Mouse (Mus musculus): ENCODE data around the gene Flywch2. TPM values are rescaled to one million over a fixed set of nuclear protein-coding genes. Genes with fewer than 3 reads are reported as not detected.
A peak's percentile ranks its signal among the peaks of the same experiment; 100 is the strongest.

Flywch2 gene
- total RNA-seq, 2 experiments from 2014 or later, result not detected

DNA sequence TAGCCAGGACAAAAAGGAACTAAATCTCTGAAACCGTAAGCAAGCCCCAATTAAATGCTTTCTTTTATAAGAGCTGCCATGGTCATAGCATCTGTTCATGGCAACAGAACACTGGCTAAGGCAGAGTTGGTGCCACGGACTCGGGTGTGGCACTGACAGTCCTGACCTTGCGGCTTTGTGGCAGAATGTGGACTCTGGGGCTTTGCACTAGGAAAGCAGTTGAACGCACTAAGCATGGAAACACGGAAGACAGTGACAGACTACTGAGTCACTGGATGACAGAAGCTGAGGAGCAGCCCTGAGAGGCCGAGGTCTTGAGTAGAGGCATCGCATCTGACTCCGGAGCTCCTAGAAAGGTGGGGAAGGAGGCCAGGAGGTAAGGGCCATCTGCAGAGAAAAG is 28.3 kb downstream of the Flywch2 start:
- no peak for ATAC-seq (replicated peaks; ENCODE audit: low FRiP score, poor library complexity, severe bottlenecking)

DNA sequence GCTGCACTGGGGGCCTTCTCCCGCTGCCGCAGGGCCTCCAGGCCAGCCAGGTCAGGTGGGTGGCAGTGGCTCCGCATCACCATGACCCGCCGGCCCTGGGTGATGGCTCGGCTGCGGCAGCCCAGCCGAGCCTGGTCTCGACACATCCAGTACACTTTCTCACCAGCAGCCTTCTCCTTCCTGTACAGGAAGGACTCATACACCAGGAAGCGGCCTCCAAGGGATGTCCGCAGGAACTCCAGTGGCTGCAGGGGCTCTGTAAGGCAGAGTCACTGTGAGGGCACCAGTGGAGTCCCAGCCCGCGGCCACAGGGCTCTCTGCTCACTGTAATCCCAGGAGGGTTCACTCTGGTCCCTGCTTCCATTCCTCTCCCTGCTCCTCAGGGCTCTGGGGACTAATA is 30.2 kb downstream of the Flywch2 start:
- no peak for ATAC-seq (replicated peaks; ENCODE audit: low FRiP score, poor library complexity, severe bottlenecking)

DNA sequence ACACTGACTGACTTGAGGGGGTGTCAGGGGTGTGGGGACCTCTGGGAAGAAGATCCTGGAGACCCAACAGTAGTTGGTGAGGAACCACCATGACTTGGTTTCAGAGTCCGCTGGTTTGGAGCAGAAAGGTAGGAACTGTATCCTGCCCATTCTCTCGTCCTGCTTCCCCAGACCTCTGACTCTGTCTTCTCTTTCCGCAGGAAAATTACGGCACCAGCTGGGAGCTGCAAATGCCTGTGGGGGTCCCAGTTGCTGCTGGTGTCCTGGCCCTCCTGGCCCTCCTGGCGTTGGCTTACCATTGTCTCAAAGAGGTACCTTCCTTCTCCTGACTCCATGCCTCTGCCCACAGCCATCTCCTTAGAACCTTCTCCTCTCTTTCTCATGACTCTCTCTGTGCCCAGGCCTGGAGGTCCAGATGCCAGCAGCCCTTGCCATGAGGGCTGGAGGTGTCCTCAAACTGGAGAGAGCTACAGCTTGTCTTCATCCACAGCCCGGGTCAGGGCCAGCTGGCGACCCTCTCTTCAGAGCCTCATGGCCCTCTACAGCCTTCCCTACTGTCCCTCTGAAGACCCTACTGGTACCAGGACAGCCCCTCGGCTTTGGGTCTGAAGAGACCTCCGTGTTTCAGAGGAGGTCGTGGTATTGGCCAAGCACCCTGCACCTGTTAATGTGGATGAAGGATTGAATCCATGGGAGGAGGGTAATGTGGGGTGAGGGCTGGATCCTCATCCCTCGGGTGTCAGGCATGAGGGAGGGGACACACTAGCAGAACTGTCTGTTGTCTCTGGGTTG is 36.3 kb downstream of the Flywch2 start:
- no peak for ATAC-seq (replicated peaks; ENCODE audit: low FRiP score, poor library complexity, severe bottlenecking)

DNA sequence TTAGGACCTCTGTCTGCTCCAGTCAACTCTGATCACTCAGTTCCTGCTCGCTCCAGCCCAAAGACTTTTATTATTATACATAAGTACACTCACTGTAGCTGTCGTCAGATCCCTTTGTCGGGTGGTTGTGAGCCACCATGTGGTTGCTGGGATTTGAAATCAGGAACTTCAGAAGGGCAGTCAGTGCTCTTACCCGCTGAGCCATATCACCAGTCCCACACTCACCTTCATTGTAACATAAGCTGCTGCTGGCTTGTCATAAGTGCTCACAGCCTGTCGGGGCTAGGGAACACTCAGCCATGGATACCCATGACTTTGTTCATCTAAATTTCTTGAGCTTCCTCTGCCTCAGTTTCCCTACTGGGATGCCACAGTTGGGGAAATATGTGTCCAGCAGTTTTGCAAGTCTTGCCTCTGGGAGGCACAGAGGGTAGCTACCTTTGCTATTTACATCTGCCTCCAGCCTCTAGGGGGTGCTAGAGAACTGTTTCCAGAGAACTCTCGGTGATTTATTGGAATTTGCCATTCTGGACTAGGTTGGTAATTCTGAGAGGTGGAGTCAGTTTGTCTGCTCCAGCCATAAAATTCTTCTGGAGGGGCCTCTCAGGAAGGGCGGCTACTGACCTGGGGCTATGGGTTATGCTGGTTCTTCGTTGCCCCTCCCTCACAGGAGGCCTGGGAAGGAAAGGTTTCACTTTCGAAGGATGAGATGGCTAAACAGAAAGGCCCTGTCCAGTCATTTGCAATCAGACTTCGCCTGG is 37.1 kb downstream of the Flywch2 start:
- ATAC-seq (replicated peaks; ENCODE audit: low FRiP score, poor library complexity, severe bottlenecking), result peak; percentile 74

DNA sequence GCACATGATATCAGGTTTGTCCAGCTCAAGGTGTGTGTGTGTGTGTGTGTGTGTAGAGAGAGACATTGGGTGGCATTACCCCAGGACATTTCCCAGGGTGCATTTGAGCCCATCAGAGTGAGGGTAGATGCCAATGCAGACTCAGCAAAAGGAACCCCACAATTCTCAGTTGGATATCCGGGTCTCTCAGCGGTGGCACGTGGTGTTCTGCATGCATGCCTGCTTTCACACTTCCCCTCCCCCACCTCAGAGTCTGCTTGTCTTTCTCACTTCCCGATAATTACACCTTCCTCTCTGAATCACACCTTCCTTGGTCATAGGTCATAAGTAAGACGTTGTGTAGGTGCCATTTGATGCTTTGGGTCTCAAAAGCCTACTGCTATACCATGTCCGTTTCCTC is 37.9 kb downstream of the Flywch2 start:
- no peak for ATAC-seq (replicated peaks; ENCODE audit: low FRiP score, poor library complexity, severe bottlenecking)

DNA sequence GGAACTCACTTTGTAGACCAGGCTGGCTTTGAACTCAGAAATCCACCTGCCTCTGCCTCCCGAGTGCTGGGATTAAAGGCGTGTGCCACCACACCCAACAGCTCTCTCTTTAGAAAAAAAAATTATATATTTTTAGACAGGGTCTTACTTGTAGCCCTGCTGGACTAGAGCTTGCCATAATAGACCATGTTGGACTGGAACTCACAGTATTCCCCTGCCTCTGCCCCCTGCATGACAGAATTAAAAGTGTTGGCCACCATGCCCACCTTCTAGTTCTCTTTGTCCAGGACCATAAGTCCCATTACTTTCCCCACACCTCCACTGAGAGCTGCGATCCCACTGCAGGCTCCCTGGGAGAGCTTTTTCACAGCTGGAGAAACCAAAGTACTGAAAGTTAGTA is 38.4 kb downstream of the Flywch2 start:
- ATAC-seq (replicated peaks; ENCODE audit: low FRiP score, poor library complexity, severe bottlenecking), result no peak

DNA sequence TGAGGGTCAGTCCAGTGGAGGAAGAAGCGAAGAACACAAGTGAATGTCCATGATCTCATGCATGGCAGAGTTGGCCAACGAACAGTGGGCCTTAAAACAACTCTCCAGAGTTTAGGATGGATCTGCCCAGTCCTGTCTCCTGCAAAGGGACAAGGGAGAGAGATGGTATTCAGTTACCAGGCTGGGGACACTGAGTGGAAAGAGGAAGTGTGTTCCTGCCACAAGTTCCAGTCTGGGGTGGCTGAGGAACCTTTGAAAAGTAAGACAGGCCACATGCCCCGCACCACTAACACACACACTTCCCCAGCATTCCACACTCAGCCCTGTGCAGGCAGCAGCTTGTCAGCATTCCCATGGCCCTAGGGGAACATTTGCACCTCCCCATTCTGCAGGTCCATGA is 39.1 kb downstream of the Flywch2 start:
- no peak for ATAC-seq (replicated peaks; ENCODE audit: low FRiP score, poor library complexity, severe bottlenecking)

DNA sequence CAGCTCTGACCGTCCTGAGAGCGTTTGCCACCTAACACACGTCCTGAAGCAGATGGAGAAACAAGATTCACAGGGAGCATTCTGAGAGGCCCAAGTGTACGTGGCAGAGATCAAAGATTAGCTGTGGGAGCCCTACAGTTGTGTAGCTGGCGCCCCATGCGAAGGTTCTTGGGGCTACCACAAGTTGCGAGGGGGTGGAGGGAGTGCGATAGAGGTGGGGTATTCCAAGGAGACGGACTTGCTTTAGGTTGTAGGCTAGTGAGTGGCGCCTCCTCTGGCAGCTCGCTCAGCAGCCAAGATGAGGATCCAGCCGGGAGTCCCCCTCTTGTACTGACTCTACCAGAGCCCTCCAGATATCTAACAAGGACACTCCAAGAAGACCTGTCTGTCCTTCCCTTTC is 39.6 kb downstream of the Flywch2 start:
- ATAC-seq (replicated peaks; ENCODE audit: low FRiP score, poor library complexity, severe bottlenecking), result no peak

DNA sequence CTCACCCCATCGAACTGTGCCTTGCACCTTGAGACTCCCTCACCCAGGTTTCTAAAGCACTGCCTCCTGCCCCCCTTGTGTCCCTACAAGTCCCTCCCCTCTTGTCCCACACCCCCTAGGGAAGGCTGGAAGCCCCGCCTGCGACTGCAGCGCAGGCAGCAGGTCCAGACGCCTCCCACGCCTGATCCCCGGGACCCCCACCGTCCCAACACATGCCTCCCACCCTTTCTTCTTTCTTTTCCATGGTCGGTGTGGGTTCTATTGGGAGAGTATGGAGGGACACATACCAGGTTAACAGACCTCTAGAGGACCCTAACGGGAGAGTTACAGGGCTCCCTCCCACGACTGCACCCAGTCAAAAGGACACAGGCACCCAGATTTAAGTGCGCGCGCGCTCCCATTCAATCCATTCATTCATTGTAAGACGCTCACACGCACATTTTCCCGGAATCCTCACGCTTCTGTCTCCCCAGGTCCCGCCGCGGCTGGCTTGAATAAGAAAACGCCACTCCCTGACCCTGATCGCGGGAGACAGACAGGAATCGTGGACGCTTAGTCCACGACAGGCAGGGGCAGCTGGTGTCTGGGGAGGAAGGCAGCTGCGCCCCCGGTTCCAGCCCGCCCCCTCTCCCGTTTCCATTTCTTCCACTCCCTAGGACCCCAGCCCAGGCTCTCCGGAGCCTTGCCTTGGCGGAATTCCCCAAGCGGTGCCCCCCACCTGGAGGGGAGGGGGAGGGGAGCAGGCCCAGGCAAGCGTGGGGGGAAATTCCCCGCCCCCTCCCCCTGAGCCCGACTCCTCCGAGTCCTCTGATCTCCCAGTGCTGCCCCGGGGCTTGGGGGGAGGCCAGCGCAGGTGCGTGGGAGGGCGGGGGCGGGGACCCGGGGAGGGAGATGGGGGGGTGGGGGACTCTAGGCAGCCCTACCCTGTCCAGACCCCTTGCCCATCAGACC is 40.3 kb downstream of the Flywch2 start, which contains the start of gene Kremen2:
TSS of gene Kremen2 (minus strand) at position 533 of the 951 bp plus-strand sequence.
- ATAC-seq (replicated peaks; ENCODE audit: low FRiP score, poor library complexity, severe bottlenecking), result no peak

DNA sequence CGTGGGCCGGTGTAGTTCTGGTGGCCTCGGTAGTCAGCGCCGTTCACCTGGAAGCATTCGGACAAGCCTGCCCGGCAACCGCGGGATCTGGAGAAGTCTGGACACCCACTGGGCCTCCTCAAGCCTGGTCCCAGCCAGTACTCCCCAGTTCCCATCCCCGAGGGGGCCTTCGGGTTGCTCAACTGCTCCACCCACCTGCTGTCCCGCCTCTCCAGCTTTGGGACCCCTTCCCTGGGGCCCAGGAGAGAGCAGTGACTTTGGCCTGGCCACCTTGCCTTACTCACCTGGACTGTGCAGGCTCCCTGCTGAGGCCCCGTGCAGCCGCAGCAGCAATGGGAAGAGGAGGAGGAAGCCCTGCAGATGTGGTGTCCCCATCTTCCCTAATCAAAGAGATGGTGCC is 41.2 kb downstream of the Flywch2 start:
- ATAC-seq (replicated peaks; ENCODE audit: low FRiP score, poor library complexity, severe bottlenecking), result no peak

DNA sequence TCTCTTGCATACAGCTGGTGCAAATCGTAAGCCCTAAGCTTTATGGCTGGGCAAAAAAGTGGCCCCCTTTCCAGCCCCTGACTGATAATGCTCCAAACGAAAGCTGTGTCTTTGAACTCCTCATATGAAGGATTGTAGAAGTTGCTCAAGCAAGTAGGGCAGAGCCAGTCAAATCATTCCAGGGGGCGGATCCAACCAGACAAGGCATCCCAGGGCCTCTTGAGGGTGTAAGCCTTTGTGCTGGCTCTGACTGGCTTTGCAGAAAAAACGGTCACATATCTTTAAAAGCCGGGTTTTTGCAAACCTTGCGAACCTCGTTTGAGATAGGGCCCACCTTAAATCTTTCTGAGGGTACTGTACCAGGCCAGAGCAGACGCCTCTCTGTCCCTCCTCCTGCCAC is 41.8 kb downstream of the Flywch2 start:
- no peak for ATAC-seq (replicated peaks; ENCODE audit: low FRiP score, poor library complexity, severe bottlenecking)

DNA sequence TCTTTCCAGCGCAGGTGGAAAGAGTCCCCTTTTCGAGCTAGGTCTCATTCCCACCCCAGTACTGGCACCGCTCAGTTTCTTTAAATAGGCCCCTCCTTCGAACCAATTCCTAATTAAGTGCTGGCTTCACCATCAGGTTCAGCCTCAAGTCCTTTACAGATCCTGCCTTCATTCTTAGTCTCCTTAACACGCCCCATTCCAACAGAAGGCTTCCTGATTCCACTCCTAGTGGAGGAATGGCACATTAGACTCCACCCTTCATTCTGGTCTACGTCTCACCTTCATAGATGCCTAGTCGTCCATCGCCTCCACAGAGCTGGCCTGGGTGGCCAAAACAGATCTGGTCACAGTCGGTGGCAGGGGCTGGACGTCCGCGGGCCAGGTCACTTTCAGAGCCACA is 42.9 kb downstream of the Flywch2 start:
- no peak for ATAC-seq (replicated peaks; ENCODE audit: low FRiP score, poor library complexity, severe bottlenecking)

DNA sequence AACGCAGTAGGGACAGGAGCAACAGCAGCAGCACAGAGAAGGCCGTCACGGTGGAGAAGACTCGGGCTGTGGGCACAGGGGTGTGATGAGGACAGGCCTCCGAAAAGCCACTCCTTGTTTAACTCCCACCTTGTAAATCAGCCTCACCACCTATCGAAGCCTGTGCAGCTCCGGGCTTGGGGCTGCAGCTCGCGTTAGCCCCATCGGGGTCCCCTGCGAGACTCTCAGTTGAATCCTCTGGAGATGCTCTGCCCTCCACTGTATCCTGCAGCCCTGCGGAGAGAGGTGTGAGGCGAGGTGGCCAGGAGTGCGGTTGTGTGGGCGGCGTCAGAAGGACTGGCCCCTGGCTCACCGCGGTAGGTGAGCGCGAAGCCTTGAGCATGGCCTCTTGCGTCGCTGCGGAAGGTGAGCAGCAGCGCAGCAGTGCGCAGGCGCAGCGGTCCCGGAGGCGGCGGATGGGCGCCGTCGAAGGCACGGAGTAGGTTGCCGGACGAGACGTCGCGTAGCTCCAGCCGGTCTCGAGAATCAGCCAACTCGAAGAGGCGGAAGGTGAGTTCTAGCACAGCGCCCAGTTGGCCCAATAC is 43.6 kb downstream of the Flywch2 start:
- ATAC-seq (replicated peaks; ENCODE audit: low FRiP score, poor library complexity, severe bottlenecking), result no peak

DNA sequence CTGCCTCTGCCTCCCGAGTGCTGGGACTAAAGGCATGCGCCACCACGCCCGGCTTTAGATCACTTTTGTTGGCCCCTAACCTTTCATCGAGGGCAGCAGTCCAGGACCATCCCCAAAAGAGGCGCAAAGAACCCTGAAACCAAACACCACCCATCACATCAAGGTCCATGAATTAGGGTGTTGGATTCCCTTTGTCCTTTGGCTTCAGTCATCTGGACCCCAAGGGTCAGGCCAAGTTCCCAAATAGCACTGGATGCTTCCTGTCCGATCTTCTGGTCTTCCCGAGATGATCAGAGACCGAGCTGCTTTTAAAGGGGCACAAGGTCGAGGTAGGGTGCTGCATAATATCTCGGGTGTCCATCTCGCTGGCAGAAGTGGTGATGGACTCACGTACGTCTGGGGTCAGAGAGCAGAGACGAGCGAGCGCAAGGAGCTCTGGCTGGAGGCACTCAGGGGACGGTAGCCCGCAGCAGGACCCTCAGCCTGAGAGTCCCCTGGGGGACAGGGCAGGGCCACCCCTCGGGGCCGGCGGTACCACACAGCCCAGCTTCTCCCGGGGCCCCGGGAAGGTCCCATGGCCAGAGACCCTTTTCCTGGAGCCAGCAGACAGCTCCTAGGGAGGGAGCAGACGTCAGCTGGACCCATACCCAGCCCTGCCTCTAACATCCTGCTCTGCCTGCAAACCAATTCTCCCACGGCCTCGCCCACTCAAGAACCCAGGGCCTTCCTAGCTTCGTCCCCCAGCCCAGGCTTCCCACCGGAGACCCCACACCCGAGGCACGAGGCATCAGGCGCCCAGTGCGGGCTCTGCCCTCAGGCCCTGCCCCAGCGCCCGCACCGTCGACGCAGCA is 44.3 kb downstream of the Flywch2 start:
- ATAC-seq (replicated peaks; ENCODE audit: low FRiP score, poor library complexity, severe bottlenecking), result no peak

DNA sequence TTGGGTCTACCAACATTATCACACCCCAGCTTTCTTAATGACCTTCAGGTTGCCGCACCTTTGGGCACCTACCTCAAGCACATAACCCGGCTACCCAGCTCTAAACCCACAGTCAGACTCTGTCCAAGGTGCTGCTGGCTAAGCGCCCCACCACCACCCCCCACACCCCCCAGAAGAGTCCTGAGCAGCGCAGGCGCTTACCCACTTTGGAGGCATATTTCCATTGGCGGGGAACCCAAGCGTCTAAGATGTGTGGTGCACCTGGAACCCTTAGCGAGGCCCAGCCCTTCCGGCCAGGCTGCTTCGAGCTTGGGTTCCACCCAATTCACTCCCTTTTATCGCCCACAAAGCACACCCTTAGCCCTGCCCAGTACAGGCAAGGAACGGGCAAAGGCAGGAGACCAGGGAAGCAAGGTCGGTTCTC is 45.3 kb downstream of the Flywch2 start, which contains the start of gene Paqr4:
TSS of gene Paqr4 (minus strand) at position 270 of the 424 bp plus-strand sequence.
- peak; percentile 73 for ATAC-seq (replicated peaks; ENCODE audit: low FRiP score, poor library complexity, severe bottlenecking)

DNA sequence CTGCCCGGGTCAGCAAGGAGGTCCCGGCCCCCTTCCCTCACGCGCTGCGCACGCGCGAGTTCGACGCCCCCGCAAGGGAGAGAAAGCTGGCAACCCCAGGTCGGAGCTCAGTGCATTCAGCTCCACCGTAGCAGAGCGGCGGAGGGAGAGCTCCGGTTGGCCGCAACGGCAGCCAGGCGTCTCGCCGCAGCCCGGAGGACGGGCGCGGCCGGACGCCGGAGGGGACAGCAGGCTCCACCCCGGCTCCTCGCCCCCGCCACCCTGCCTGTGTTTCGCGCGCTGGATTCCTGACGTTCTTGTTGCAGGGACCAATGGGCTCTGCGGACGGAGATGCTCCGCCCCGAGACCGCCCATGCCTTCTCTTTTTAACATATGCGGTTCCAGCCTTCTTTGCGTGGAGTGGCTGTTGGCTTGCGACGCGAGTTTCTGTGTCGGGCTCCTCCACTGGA is 45.7 kb downstream of the Flywch2 start:
- peak; percentile 88 for ATAC-seq (replicated peaks; ENCODE audit: low FRiP score, poor library complexity, severe bottlenecking)

DNA sequence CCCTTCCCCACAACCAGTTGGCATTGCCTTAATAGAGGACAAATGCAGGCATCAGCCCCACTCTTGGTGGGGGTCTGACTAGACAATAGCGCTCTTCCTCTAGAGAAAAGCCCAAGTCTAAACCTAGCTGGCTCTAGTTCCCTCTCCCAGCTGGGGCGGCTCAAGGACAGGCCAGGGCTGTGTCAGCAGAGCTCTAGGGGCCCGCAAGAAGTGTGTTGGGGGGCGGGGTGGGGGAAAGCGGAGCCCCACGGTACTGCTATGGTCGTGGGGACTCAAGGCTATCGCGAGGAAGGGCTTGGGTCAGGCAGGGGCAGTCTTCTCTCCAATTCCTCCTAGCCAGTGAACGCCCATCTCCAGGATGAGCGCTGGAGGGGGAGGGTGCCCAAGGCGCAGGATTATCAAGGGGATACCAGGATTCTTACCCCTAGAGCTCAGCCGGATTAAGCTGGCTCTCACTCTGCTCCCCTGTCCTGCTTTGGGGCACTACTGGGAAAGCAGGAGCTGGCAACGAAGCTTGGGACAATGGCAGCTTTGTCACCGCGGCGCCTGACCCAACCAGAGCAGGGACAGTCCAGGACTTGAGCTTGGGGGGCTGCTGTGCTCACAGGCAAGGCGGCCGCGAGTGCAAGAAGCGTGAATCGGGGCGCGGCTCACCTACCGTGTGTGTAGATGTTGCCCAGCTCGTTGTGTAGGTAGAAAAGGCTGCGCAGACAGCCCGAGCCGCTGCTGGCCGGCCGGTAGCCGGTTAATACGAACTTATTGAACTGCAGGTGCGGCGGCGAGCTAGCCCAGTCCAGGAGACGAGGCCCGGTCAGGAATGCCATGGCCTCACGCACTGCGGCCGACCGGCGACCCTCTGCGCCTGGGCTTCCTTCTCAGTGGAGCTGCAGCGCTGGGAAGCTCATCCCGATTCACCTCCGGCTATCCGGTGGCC is 46.4 kb downstream of the Flywch2 start:
- peak; percentile 3; the same call in 1 of the 2 replicates for ATAC-seq (replicated peaks; ENCODE audit: low FRiP score, poor library complexity, severe bottlenecking)

DNA sequence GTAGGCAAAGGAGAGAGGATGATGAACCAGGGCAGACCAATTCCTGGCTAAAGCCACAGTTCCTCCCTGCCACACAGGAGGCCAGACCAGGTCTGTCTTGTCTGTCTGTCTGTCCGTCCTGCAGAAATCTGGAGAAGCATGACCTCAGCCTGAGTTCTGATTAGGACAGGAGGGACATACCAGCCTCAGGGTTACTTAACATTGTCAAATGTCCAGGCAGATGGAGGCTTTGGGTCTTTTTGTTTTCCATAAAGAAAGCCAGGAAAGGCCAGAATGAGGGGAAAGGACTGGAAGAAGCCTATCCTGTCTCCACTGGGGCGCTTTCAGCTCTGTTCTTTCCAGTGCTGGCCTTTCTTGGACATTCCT is 47.1 kb downstream of the Flywch2 start:
- no peak for ATAC-seq (replicated peaks; ENCODE audit: low FRiP score, poor library complexity, severe bottlenecking)
